Mouse (Mus musculus) frontal cortex, postnatal 14 days (tissue): ENCODE results near the gene Pum2.
"Not testable (repeated sequence)": the region's sequence is repeated elsewhere in the genome, so short reads cannot be mapped to it uniquely, and the experiment has no call there.

Experiments
- DNase-seq, 2 experiments: peaks; one replicate each; pipeline ENCODE4 v3.0.0; 2022; ENCODE audit warnings: low spot score in 2 of 2

Pum2 gene

DNA sequence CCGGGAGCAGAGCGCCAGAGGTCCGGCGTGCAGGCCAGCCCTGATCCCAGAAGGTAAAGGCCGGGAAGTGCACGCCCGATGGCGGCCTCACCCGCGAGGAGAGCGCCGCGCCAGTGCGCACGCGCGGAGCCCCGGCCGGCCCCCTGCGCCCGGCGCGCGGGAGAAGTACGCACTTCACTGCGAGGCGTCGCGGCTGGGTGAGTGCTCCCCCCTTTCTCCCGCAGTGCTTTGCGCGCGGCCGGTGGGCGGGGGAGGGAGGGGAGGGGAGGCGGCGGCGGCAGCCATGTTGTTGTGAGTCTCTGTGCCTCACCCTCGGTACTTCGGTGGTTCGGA, at the start of gene Pum2:
Gene Pum2, plus strand, starts transcription at position 161 of the 333 bp plus-strand sequence.
- peak; percentile 83 to 88 for DNase-seq

DNA sequence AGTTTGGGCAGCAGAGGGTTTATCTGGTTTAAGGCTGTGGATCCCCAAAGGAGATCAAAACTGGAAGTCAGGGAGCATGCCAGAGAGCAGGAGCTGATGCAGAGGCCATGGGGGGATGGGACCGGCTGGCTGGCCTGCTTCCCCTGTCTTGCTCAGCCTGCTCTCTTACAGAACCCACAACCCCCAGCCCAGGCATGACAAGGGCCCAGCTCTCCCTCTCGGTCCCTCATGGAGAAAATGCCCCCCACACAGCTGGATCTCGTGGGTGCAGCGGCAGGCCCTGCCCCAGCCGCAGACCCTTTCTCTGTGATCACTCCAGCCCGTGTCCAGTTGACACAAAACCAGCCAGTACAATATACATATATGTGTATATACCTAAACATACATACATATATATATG, 44.4 kb upstream of the Pum2 start:
- no peak for DNase-seq

DNA sequence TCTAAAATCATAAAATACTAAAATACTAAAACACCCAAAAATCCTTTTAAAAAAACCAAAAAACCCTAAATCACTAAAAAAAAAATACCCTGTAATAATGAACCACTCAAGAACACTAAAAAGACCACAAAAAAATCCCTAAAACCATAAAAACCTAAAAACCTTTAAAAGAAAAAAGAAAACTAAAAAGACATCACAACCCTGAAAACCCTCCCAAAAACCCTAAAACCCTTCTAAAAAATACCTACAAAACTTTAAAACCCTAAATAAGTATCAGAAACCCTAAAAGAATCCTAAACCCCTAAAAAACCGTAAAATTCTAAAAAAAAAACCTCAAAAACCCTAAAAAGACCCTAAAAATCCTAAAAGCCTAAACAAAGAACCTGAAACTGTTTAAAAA, 42.2 kb upstream of the Pum2 start:
- DNase-seq: no peak

DNA sequence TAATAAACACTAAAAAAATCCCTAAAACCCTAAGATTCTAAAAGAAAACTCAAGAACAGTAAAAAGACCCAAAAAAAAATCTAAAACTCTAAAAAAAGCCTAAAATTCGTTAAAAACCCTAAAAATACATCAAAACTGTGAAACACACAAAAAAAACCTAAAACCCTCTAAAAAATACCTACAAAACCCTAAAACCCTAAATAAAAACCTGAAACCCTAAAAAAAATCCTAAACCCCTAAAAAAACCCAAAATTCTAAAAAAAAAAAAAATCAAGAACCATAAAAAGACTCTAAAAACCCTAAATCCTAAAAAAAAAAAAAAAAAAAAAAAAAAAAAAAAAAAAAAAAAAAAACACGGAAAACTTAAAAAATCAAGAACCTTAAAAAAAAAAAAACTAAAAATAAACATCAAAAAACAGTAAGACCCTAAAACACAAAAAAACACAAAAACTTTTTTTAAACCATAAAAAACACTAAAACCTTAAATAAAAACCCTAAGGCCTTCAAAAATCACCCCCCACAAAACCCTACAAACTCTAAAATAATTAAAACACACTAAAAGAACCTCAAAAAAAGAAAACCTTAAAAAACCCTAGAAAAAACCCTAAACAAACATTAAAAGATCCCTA, 41.1 kb upstream of the Pum2 start:
- DNase-seq: no peak

DNA sequence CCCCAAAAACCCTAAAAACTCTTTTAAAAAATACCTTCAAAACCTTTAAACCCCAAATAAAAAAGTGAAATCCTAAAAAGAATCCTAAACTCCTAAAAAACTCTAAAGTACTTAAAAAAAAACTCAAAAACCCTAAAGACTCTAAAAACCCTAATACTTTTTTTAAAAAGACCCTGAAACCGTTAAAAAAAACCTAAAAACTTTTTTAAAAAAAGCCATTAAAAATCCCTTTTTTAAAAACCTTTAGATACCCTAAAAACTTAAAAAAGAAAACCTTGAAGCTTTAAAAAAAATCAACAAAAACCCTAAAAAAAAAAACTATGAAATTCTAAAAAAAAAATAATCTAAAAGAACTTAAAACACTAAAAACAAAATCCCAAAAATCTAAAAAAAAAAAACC, 39.6 kb upstream of the Pum2 start:
- DNase-seq: no peak

DNA sequence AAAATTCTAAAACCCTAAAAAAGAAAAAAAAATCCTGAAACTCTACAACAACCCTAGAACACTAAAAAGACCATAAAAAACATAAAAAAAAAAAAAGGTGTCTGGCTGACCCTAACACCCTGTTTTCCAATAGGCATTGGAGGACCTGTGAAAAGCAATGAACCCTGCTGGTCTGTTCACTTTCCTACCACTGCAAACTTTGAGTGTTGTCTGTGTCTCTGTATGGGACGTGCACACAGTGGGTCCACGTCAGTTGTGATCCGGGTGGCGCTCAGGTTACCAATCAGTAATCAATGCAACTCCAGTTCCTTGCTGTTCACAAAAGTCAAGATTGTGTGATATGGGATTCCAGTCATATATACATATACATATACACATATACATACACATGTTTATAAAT, 38.4 kb upstream of the Pum2 start:
- DNase-seq: no peak

DNA sequence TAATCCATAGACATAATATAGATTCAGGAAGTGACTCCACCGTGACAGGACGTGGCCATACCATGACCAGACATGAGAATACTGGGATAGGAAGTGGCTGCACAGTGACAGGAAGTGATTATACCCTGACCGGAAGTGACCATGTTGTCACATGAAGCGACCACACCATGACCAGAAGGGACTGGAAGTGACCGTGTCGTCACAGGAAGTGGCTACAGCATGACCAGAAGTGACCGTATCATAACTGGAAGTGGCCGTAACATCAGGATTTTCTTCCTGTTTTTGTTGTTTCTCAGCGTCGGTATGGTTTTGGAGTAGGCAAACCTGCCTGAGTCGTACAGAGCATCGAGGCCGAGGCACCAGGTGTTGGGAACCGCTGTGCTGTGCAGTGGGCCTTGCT, 37.0 kb upstream of the Pum2 start:
- no peak for DNase-seq

DNA sequence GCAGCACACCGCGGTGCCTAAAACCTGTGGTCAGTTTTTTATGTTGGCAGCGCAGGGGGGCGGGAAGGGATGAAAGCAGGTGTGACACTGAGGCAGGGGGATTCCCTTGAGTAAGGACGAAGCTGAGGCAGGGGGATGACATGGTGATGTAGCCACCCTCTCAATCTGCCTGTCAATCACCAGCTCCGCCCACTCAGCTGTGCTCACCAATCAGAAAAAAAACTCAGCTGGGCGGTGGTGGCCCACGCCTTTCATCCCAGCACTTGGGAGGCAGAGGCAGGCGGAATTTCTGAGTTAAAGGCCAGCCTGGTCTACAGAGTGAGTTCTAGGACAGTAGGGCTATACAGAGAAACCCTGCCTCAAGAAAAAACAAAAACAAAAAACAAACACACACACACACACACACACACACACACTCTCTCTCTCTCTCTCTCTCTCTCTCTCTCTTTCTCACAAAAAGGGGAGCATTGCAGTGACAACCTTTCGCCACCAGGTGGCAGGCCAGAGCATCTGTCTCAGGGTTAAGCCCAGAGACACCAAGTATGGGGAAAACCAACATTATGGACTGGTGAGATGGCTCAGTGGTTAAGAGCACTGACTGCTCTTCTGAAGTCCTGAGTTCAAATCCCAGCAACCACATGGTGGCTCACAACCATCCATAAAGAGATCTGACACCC, 35.4 kb upstream of the Pum2 start:
- DNase-seq: peak; percentile 41 to 58

DNA sequence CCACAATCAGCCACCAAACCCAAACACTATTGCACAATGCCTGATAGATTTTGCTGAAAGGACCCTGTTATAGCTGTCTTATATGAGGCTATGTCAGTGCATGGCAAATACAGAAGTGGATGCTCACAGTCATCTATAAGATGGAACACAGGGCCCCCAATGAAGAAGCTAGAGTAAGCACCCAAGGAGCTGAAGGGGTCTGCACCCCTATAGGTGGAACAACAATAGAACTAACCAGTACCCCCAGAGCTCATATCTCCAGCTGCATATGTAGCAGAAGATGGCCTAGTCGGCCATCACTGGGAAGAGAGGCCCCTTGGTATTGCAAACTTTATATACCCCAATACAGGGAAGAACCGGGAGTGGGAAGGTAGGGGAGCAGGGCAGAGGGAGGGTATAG, 33.7 kb upstream of the Pum2 start:
- not testable (repeated sequence) for DNase-seq

DNA sequence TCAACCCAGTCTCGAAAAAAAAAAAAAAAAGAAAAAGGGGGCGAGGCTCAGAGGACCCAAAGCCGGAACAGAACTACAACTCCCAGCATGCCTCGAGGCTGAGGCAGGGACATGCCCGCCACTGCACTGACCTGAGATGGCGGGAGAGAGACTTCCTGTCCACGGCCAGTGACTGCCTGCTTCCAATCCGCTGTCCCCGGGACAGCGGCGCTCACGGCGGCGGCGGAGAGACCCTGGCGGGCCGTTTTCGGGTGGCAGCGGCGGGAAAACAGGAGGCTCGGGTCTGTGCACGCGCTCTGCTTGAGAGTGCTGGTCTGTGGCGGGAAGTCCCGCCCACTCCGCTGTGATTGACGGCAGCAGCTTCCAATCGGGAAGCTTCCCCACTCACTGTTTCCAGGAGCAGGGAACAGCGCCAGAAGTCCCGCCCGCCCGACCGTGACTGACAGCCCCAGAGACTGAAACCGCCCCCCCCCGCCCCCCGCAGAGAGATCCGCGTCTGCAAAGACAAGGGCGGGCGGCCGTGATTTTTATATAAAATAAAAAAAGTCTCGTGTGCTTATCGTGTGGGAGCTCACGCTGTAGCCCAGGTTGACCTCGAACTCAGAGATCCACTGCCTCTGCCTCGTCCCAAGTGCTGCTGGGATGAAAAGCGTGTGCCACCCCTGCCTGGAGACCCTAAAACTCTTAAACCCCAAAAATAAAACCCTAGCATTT, 33.1 kb upstream of the Pum2 start:
- peak; percentile 96 to 98 for DNase-seq

DNA sequence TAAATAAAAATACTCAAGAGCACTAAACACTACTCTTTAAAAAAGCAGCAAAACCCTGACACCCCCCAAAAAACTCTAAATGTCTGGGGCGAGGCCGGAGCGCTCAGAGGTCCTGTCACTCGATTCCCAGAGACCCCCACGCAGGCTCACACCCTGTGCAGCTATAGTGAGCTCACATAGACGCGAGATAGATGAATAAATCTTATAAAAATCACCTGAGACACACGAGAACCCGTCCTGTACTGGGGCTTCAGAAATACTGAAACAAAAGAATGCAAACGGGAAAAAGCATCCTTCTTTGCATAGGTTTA, 32.6 kb upstream of the Pum2 start:
- DNase-seq: no peak

DNA sequence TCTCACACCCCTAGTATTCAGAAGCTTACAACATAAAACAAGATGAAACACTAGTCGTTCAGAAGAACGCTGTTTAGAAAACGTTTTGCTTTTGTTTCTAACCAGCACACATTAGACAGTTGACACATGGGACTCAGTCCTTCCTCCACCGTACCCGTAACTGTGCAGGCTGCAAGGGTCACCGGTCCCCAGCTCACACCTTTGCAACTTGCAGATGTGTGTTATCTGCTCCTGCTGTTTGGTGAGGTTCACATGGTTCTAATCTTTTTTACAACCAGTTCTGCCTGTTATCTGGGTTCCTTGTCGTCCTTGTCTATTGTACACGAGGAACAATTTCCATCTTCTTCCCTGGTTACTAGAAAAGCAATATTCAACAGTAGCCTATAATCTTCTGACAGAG, 25.7 kb upstream of the Pum2 start:
- DNase-seq: not testable (repeated sequence)

DNA sequence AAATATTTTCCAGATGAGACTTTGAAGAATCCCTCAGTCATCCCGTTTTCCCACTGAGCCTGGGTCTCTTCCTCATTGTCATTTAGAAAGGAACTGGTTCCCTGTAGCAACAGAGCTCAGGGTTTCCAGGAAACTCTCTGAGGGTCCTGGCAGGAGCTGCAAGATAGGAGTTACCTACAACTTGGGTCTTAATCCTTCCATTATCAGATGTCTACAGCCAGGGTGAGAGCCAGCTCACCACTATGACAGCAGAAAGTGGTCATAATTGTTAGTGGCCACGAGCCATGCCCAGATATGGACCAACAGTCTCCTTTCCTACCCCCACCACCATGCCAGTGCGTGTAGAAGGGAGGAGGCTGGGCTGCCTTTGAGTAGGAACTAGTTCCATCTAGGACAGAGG, 23.9 kb upstream of the Pum2 start:
- not testable (repeated sequence) for DNase-seq

DNA sequence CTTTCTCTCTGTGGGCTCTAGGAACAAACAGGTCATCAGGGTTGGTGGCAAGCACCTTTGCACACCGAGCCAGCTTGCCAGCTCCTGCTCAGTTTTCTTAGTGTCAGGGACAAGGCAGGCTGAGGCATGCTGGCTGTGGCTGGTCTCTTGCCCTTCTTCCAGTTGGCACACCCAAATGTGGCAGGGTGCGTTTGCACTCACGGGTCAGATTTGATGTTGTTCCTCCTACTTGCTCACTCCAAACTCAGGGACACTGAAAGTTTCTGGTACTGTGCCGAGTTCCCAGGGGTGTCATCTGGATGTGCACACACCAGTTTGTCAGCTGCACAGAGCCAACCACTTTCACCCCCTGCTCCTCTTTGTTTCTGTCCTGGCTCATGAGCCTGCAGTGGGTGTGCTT, 17.3 kb upstream of the Pum2 start:
- DNase-seq: no peak

DNA sequence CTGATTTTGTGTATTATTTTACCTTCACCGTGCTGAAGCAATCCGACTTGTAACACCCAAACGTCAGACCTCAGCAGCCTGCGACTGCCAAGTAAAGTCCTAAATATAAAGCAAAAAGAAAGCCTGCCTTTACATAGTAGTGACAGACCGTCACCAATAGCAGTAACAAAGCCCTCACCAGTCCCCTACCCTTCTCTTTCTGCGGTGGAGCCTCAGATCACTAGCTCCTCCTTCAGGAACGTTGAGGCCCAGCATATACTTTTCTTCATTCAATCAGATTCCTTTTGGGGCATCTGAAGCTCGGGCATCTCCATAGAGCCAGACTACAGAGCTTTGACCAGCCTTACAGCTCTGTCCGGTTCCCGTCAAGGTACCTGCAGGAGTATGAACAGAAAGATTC, 16.8 kb upstream of the Pum2 start:
- no peak for DNase-seq

DNA sequence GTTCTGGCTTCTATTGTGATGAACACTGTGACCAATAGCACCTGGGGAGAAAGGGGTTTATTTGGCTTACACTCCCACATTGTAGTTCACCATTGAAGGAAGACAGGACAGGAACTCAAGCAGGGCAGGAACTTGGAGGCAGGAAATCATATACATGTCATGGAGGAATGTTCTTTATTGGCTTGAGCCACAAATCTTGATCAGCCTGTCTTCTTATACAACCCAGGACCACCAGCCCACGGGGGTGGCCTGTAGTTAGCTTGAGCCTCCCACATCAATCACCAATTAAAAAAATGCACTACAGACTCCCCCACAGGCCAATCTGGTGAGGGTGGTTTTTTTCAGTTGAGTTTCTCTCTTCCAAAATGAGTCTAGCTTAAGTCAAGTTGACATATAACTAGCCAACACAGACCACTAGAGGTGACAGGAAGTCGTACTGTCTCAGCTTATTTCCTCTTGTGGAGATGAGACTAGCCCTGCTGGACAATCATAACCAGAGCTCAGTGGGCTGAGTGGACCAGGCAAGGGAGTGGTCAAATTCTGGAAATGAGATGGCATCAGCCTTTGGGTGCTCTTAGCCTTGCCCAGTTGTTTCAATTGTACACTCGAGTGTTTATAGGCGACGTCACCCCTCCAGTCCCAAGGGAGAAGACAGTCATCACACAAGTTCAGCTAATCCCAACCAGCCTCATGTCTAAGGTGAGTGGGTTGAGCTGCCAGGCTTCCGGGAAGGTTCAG, 16.1 kb upstream of the Pum2 start:
- no peak for DNase-seq

DNA sequence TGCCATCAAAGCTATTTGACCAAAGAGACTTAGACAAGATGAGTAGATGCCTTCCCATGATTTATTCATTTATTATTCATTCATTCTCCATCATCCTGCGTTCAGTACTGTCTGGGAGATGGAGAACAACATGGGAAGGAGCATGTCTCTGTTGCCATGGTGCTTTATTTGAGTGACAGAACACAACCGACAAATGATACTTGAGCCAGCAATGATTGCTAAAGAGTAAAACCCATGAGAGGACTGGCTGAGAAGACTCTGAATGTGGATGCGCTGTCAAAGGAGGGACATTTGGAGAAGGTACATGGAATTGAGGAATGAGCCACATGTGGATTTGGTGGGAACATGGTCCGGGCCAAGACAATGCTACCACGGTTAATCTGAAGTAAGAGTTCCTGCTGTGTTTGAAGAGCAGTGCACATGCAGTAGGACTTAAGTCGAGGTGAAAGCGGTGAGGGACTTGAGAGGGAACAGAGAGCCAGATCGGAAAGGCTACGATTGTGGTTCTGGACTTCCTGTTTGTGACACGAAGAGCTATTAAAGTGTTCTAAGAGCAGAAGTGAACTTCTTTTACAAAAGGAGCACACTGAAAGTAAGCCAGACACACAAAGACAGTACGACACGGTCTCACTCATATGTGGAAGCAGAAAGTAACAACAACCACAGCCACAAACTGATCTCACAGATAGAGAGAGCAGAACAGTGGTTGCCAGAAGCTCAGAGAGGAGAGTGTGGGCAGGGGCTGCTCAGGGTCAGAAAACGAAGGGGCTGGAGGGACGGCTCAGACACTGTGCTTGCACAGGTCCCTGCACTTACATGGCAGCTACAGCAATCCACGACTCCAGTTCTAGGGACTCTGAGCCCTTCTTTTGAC, 14.3 kb upstream of the Pum2 start:
- DNase-seq: no peak

DNA sequence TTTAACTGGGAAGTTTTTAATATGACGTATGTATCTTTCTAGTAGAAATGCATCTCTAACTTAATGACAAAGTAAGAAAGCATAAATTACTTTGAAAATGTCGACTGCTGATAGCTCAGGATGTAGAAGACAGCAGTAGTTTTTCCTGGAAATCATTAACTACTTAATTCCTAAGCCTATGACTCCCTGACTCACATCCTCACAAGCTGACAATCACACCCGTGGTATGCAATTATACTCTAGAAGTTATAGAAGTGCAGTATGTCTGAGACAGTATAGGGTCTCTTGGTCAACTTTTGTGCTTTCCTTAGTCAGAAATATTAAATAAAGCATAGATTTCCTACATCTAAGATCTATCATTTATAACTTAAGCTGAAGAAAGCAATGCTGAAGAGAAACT, 12.2 kb upstream of the Pum2 start:
- DNase-seq: no peak

DNA sequence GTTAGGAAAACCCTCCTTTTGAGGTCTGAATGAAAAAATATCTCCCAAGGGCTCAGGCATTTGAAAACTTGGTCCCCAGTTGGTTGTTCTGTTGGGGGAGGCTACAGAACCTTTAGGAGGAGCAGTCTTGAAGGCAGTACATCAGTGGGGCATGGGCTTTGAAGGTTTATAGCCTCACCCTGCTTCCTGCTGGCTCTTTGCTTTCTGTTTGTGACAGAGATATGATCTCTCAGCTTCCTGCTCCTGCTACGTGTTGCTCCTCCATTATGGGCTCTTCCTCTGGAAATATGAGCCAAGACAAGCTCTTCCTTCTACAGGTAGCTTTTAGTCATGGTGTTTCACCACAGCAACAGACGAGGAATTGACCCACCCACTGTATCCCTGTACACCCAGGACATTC, 11.8 kb upstream of the Pum2 start:
- no peak for DNase-seq

DNA sequence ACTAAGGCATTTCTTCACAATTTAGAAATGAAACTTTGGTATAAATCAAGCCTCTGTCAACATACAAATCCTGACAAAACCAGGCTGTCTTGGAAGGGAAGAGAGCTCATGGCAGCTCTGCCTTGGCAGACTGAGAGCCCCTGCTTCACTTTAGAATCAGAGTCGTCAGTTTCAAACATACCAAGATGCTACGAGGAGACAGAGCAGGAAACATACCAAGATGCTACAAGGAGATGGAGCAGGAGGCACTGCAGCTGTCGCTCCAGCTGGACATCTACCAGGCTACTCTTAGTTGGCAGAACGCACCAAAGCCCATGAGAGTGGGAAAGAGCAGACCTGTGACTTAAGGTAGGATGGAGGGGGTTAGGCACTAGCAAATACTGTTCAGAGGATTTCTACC, 11.2 kb upstream of the Pum2 start:
- no peak for DNase-seq

DNA sequence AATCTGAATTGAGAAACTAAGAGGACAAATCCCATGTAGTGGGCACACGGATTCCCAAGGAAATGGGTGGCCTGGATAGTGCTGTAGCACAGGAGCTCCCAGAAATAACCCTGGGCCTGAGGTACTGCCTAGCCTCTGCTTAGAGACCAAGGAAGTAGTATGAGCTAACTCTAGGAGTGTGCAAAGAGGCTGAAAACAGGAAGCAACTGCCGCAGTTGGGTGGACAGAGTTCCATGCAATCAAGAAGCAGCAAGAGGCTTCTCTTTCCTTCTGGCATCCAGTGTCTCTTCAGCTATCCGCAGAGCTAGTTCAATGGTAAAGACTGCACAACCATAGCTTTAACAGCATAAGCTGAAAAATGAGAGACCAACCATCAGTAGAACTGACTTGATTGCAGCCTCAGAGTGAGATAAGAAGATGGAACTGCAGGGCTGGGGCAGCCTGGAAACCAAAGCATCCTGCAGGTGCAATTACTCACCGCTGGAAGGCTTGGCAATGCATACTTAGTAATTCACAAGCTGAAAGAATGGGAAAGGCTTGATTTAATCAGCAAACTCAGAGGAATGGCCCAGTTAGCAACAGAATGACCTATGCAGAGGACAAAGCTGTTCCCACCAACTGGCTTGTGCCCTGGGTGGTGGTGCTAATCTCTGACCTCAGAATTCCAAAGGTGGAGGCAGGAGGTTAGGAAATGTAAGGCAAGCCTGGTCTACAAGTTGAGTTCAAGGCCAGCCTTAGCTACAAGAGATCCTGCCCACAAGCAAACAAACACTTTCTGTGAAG, 6.3 kb upstream of the Pum2 start:
- DNase-seq: no peak
